ENCODE assay signal across 10 mouse cellular contexts in the genomic region with DNA sequence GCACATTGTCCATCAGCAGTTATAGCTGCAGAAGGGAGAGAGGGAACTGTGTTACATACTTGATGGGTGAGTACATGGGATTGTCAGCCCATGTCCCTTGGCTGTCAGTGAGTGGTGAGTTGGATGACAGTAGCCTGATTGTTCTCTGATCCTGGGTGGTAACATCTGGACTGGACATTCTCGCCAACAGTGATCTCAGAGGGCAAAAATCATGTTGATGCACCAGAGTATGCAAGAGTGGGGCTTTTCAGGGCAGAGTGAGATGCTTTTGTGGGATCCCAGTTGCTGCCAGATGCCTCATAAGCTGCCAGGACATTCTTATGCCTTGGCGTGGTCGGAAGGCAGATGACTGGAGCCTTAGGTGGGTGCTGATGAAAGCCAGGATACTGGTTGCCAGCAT.
DNase-seq lines count a peak whose midpoint lies in the region; ATAC-seq lines count a peak whose summit lies in the region.
"Had no signal": no experiment of that assay in that cellular context is flagged by ENCODE, and none has a peak within 500 bp of the region (broad histone marks: within the 10 kb centered on the region; RNA-seq: fewer than 3 reads in every experiment).

No protein-coding gene starts in this region.

- H3K27ac ChIP-seq in hindbrain, embryonic 10.5 days = no peak overlapping the region
- no peak overlapping the region for H3K27ac ChIP-seq in intestine, embryonic 16.5 days (ENCODE audit: low read length)
- H3K27ac ChIP-seq: embryonic facial prominence, embryonic 13.5 days; neural tube, embryonic 12.5 days had no signal

- WGBS in hindbrain, embryonic 10.5 days = 80% methylated on average over 3 of the region's 3 CpGs
- WGBS in intestine, embryonic 16.5 days = 80% methylated on average over 3 of the region's 3 CpGs

- H3K9ac ChIP-seq in intestine, embryonic 16.5 days (ENCODE audit: low read depth, low read length) = no peak overlapping the region
- H3K9ac ChIP-seq: embryonic facial prominence, embryonic 13.5 days; neural tube, embryonic 12.5 days had no signal

- DNase-seq in adrenal gland, postnatal 14 days = peak; percentile 14
- no peak for DNase-seq in adrenal gland, adult 8-10 months
- DNase-seq in retina, postnatal 1 day = peak; percentile 17
- DNase-seq in retina, embryonic 14.5 days (ENCODE audit: low spot score) = no peak
- DNase-seq in heart, postnatal 4 days = peak; percentile 70
- DNase-seq in hindbrain, embryonic 10.5 days (ENCODE audit: low spot score) = no peak
- no peak for DNase-seq in adrenal gland, postnatal 10 days

- H3K4me3 ChIP-seq in hindbrain, embryonic 10.5 days = no peak overlapping the region
- no peak overlapping the region for H3K4me3 ChIP-seq in intestine, embryonic 16.5 days (ENCODE audit: low read length)
- H3K4me3 ChIP-seq: embryonic facial prominence, embryonic 13.5 days; neural tube, embryonic 12.5 days had no signal

- H3K36me3 ChIP-seq in hindbrain, embryonic 10.5 days = no peaks in the 10 kb centered on the region
- H3K36me3 ChIP-seq in intestine, embryonic 16.5 days (ENCODE audit: control insufficient read depth, insufficient read depth, low read length) = no peaks in the 10 kb centered on the region
- H3K36me3 ChIP-seq: embryonic facial prominence, embryonic 13.5 days; neural tube, embryonic 12.5 days had no signal

- H3K27me3 ChIP-seq in hindbrain, embryonic 10.5 days (ENCODE audit: insufficient read depth, poor library complexity, severe bottlenecking) = no peaks in the 10 kb centered on the region
- H3K27me3 ChIP-seq in intestine, embryonic 16.5 days (replicated peaks; ENCODE audit: control insufficient read depth, insufficient read depth, low read length) = no peaks in the 10 kb centered on the region
- H3K27me3 ChIP-seq: embryonic facial prominence, embryonic 13.5 days; neural tube, embryonic 12.5 days had no signal

- H3K4me2 ChIP-seq in intestine, embryonic 16.5 days (ENCODE audit: low read depth, low read length) = no peak overlapping the region
- H3K4me2 ChIP-seq: embryonic facial prominence, embryonic 13.5 days; neural tube, embryonic 12.5 days had no signal

- no peaks in the 10 kb centered on the region for H3K4me1 ChIP-seq in hindbrain, embryonic 10.5 days (replicated peaks)
- H3K4me1 ChIP-seq in intestine, embryonic 16.5 days (ENCODE audit: control insufficient read depth, insufficient read depth, low read length) = no peaks in the 10 kb centered on the region
- H3K4me1 ChIP-seq: embryonic facial prominence, embryonic 13.5 days had no signal

- ATAC-seq in intestine, embryonic 16.5 days = no peak

- H3K9me3 ChIP-seq in hindbrain, embryonic 10.5 days = no peaks in the 10 kb centered on the region
- H3K9me3 ChIP-seq in intestine, embryonic 16.5 days (ENCODE audit: control insufficient read depth, low read length) = no peaks in the 10 kb centered on the region
- H3K9me3 ChIP-seq: embryonic facial prominence, embryonic 13.5 days; neural tube, embryonic 12.5 days had no signal

Comparison
In these comparisons a context has a peak if more than half of its experiments do, and no peak if none do; other contexts are left out.
1. DNase-seq: peak in adrenal gland, postnatal 14 days (single experiment), retina, postnatal 1 day (single experiment) and heart, postnatal 4 days (single experiment); none in adrenal gland, adult 8-10 months (single experiment), retina, embryonic 14.5 days (single experiment), hindbrain, embryonic 10.5 days (single experiment) and adrenal gland, postnatal 10 days (single experiment).